Mouse (Mus musculus): ENCODE results near the gene Gm11037. TPM values are rescaled to one million over a fixed set of nuclear protein-coding genes. Genes with fewer than 3 reads are reported as not detected.
A peak's percentile ranks its signal among the peaks of the same experiment; 100 is the strongest.

Gene Gm11037
- polyA plus RNA-seq, 1 experiment: not detected

DNA sequence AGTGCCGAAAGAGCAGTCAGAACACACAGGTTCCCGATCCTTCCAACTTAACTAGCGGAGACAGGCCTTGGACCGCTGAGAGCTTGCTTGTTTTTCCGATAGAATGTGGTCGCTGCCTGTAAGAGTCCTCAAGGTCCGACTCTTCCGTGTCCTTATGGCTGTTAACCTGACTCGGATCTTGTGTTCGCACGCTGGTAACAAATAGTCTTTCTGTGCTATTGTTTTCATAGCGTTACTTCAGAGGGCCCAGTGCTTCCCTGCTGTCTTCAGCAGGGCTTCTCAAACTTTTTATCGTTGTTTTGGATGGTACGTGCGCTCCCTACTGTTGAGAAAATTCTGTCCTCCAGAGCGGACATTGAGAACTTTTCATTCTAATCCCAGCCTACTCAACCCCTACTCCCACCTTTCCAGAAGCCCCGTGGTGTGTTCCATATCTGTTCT, 27.4 kb downstream of the Gm11037 start:
- Histone ChIP-seq H3K27me3 (replicated peaks) (no peaks in the 10 kb centered on the region), H3K9me3 (peaks cover 8% of the 10 kb centered on the region), H3K4me3 (replicated peaks) (peak overlapping the region; percentile 92), H3K36me3 (replicated peaks; ENCODE audit: low read length) (peaks cover 24% of the 10 kb centered on the region), H3K4me1 (peaks cover 49% of the 10 kb centered on the region)
- TF ChIP-seq GATA1 (IDR thresholded peaks at IDR 0.05; ENCODE audit: borderline replicate concordance, low read length) (no peak), FLI1 (IDR thresholded peaks at IDR 0.05; ENCODE audit: low read length) (no peak)

DNA sequence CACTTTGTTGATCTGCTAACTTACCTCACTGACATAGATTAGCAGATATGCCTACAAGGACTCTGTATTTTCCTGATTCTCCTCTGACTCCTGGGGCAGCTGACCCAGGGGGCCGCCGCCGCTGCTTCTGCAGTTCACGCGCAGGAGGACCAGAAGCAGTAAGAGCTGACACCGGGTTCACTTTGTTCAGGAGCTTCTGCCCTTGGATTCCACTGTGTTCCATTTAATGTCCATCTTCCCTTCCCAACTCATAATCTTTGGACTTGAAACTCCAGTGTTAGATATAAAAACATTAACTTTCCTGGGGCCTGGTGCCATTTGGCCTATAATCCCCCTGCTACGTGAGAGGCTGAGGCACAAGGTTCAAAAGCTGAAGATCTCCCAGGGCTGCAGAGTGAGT, 30.6 kb downstream of the Gm11037 start:
- no peak overlapping the region for H3K4me3 ChIP-seq (replicated peaks)
- no peaks in the 10 kb centered on the region for H3K36me3 ChIP-seq (replicated peaks; ENCODE audit: low read length)
- peaks cover 22% of the 10 kb centered on the region for H3K4me1 ChIP-seq
- H3K27me3 ChIP-seq (replicated peaks): no peaks in the 10 kb centered on the region
- peaks cover 14% of the 10 kb centered on the region for H3K9me3 ChIP-seq
- TF ChIP-seq FLI1 (IDR thresholded peaks at IDR 0.05; ENCODE audit: low read length): no peak
- TF ChIP-seq GATA1 (IDR thresholded peaks at IDR 0.05; ENCODE audit: borderline replicate concordance, low read length): no peak

DNA sequence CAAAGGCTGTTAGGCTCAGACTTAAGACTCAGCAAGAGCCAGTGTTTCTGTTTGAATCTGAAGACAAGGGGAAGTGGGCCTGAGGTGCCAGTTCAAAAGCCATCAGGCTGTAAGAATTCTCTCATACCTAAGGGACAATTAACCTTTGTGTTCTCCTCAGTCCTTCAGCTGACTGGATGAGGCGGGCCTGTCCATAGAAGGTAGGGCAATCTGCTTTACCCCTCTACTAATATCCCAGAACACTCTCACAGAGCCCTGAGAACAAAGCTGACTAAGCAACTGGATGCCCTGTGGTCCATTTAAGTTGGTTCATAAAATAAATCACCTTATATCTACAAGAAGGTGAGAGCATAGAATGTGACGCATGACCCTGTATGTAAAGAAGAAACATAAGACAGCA, 32.9 kb downstream of the Gm11037 start:
- no peaks in the 10 kb centered on the region for H3K36me3 ChIP-seq (replicated peaks; ENCODE audit: low read length)

DNA sequence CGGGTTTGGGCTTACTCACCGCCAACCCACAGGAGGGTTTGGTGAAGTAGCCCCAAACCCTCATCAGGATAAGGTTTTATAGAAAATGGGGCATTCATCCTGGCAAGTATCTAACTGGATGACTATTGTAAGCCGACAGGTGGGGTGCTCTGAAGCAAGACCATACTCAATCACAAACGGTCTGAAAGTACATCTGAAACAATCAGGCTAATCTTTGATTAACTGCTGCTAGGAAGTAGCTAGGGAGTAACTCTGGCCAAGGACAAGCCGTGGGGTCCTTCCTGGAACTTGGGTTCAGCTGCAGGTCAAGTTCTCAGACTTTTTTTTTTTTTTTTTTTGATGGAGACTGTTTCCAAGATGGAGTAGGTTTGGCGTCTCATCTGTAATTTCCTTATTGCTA, 34.7 kb downstream of the Gm11037 start:
- Histone ChIP-seq H3K4me1 (peaks cover 30% of the 10 kb centered on the region), H3K27me3 (replicated peaks) (peaks cover 28% of the 10 kb centered on the region), H3K36me3 (replicated peaks; ENCODE audit: low read length) (no peaks in the 10 kb centered on the region), H3K4me3 (replicated peaks) (no peak overlapping the region), H3K9me3 (peaks cover 14% of the 10 kb centered on the region)
- no peak for TF ChIP-seq FLI1 (IDR thresholded peaks at IDR 0.05; ENCODE audit: low read length)
- no peak for TF ChIP-seq GATA1 (IDR thresholded peaks at IDR 0.05; ENCODE audit: borderline replicate concordance, low read length)

More for the DNA sequence above, 32.9 kb downstream of the Gm11037 start:
- peaks cover 13% of the 10 kb centered on the region for H3K27me3 ChIP-seq (replicated peaks)
- no peak for TF ChIP-seq FLI1 (IDR thresholded peaks at IDR 0.05; ENCODE audit: low read length)
- TF ChIP-seq GATA1 (IDR thresholded peaks at IDR 0.05; ENCODE audit: borderline replicate concordance, low read length): no peak
- H3K4me3 ChIP-seq (replicated peaks): no peak overlapping the region
- peaks cover 14% of the 10 kb centered on the region for H3K4me1 ChIP-seq
- peaks cover 14% of the 10 kb centered on the region for H3K9me3 ChIP-seq

DNA sequence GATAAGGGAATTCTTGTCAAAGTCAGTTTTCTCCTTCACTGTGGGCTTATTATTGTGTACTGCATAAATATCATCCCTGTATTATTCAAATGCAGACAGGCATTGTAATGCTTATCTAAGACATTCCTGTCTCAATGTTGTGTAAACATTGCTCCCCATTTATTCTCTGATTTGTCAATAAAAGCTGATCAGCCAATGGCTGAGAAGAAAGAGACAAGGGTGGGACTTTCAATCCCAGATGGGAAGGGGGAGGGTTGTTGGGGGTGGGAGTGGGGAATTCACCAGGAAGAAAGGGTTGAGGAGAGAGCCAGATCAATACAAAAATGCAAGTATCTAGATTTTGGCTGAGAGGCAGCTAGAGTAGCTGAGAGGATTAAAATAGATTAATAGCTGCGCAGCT, 35.6 kb downstream of the Gm11037 start:
- TF ChIP-seq GATA1 (IDR thresholded peaks at IDR 0.05; ENCODE audit: borderline replicate concordance, low read length) (no peak), FLI1 (IDR thresholded peaks at IDR 0.05; ENCODE audit: low read length) (no peak)
- H3K36me3 ChIP-seq (replicated peaks; ENCODE audit: low read length): no peaks in the 10 kb centered on the region
- no peak overlapping the region for H3K4me3 ChIP-seq (replicated peaks)
- H3K9me3 ChIP-seq: peaks cover 14% of the 10 kb centered on the region
- peaks cover 31% of the 10 kb centered on the region for H3K27me3 ChIP-seq (replicated peaks)
- peaks cover 37% of the 10 kb centered on the region for H3K4me1 ChIP-seq

GRCm38 (mm10) chr2:131170936-131171335, 37.6 kb downstream of the Gm11037 start:
- H3K36me3 ChIP-seq (replicated peaks; ENCODE audit: low read length): peaks cover 4% of the 10 kb centered on the region
- H3K4me3 ChIP-seq (replicated peaks): no peak overlapping the region
- peaks cover 31% of the 10 kb centered on the region for H3K27me3 ChIP-seq (replicated peaks)
- peaks cover 6% of the 10 kb centered on the region for H3K9me3 ChIP-seq
- H3K4me1 ChIP-seq: peaks cover 55% of the 10 kb centered on the region
- TF ChIP-seq FLI1 (IDR thresholded peaks at IDR 0.05; ENCODE audit: low read length) (no peak), GATA1 (IDR thresholded peaks at IDR 0.05; ENCODE audit: borderline replicate concordance, low read length) (no peak)

DNA sequence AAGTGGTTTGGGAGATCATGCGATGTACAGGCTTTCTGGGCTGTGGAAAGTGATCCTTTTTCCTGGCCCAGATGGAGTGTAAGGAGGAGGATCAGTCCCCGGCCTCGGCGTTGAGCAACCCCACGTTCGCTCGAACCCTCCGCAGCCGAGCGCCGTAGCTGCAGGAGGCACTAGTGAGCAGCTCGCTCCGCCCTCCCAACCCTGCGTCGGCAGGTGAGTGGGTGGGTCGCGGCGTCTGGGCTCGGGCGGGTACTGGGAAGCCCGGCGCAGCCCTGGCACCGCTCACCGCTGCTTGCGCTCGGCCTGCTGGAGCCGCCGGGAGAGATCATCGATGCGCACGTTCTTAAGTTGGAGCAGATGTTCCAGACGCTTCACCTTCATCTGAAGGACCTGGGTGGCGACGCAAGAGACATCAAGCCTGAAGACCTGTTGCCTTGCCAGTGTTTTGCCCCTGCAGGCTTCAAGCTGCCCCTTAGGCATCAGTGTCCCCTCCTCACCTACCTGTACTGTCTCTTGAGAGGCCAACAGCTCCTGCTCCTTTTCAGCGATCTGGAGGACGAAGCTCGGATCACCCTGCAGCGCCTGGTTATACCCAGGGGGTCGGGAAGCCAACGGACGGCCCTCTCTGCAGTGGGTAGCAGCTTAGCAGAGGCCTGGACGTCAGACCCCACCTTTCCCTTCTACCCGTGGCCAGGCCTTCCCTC, 38.3 kb downstream of the Gm11037 start:
- H3K4me3 ChIP-seq (replicated peaks): peak overlapping the region; percentile 82
- TF ChIP-seq FLI1 (IDR thresholded peaks at IDR 0.05; ENCODE audit: low read length) (no peak), GATA1 (IDR thresholded peaks at IDR 0.05; ENCODE audit: borderline replicate concordance, low read length) (no peak)
- H3K27me3 ChIP-seq (replicated peaks): peaks cover 31% of the 10 kb centered on the region
- peaks cover 6% of the 10 kb centered on the region for H3K9me3 ChIP-seq
- H3K4me1 ChIP-seq: peaks cover 57% of the 10 kb centered on the region
- peaks cover 10% of the 10 kb centered on the region for H3K36me3 ChIP-seq (replicated peaks; ENCODE audit: low read length)

GRCm38 (mm10) chr2:131172322-131172721, 39.0 kb downstream of the Gm11037 start:
- peaks cover 2% of the 10 kb centered on the region for H3K9me3 ChIP-seq
- TF ChIP-seq FLI1 (IDR thresholded peaks at IDR 0.05; ENCODE audit: low read length) (no peak), GATA1 (IDR thresholded peaks at IDR 0.05; ENCODE audit: borderline replicate concordance, low read length) (no peak)
- H3K36me3 ChIP-seq (replicated peaks; ENCODE audit: low read length): peaks cover 17% of the 10 kb centered on the region
- peaks cover 31% of the 10 kb centered on the region for H3K27me3 ChIP-seq (replicated peaks)
- H3K4me1 ChIP-seq: peaks cover 65% of the 10 kb centered on the region
- no peak overlapping the region for H3K4me3 ChIP-seq (replicated peaks)

- peaks cover 28% of the 10 kb centered on the region for H3K27me3 ChIP-seq (replicated peaks)
- peaks cover 34% of the 10 kb centered on the region for H3K36me3 ChIP-seq (replicated peaks; ENCODE audit: low read length)
- H3K9me3 ChIP-seq: no peaks in the 10 kb centered on the region
- H3K4me1 ChIP-seq: peaks cover 88% of the 10 kb centered on the region
- TF ChIP-seq GATA1 (IDR thresholded peaks at IDR 0.05; ENCODE audit: borderline replicate concordance, low read length) (no peak), FLI1 (IDR thresholded peaks at IDR 0.05; ENCODE audit: low read length) (no peak)
- peak overlapping the region; percentile 89 for H3K4me3 ChIP-seq (replicated peaks)
Measured at GRCm38 (mm10) chr2:131174700-131175099, 41.4 kb downstream of the Gm11037 start.

- TF ChIP-seq GATA1 (IDR thresholded peaks at IDR 0.05; ENCODE audit: borderline replicate concordance, low read length) (no peak), FLI1 (IDR thresholded peaks at IDR 0.05; ENCODE audit: low read length) (no peak)
- Histone ChIP-seq H3K27me3 (replicated peaks) (peaks cover 26% of the 10 kb centered on the region), H3K4me1 (peaks cover 90% of the 10 kb centered on the region)
Measured at GRCm38 (mm10) chr2:131175286-131175944, 42.1 kb downstream of the Gm11037 start.

More at GRCm38 (mm10) chr2:131175286-131175944, 42.1 kb downstream of the Gm11037 start:
- Histone ChIP-seq H3K4me3 (replicated peaks) (no peak overlapping the region), H3K9me3 (no peaks in the 10 kb centered on the region), H3K36me3 (replicated peaks; ENCODE audit: low read length) (peaks cover 34% of the 10 kb centered on the region)

All from megakaryocyte, embryonic 14.5 days (primary cell).